Mouse (Mus musculus): ENCODE data around the gene Nup210. TPM values are rescaled to one million over a fixed set of nuclear protein-coding genes. Genes with fewer than 3 reads are reported as not detected.

Nup210 gene
- polyA plus RNA-seq, 1 experiment = not detected

GRCm38 (mm10) chr6:90987561-90988298 is 128.9 kb downstream of the Nup210 start:
- Histone ChIP-seq H3K4me1 (ENCODE audit: control insufficient read depth, insufficient read depth, low read length) (peaks cover 13% of the 10 kb centered on the region), H3K27ac (ENCODE audit: insufficient read depth, low read depth, low read length) (no peak overlapping the region), H3K4me3 (ENCODE audit: insufficient read depth, low read depth, low read length) (peak overlapping the region; percentile 72)
- under 1% methylated on average over 76 of the region's 76 CpGs for WGBS
- TF ChIP-seq POLR2A (IDR thresholded peaks at IDR 0.05; ENCODE audit: insufficient read depth, low read depth, low read length) (0 out of 2 replicates have a peak, but pooled peaks have one; percentile 9), CTCF (IDR thresholded peaks at IDR 0.05; ENCODE audit: insufficient read depth, low read depth, low read length) (no peak)

GRCm38 (mm10) chr6:90984101-90984500 is 132.5 kb downstream of the Nup210 start:
- WGBS = 53% methylated on average over 3 of the region's 3 CpGs
- Histone ChIP-seq H3K27ac (ENCODE audit: insufficient read depth, low read depth, low read length) (no peak overlapping the region), H3K4me1 (ENCODE audit: control insufficient read depth, insufficient read depth, low read length) (peaks cover 13% of the 10 kb centered on the region), H3K4me3 (ENCODE audit: insufficient read depth, low read depth, low read length) (no peak overlapping the region)
- no peak for TF ChIP-seq CTCF (IDR thresholded peaks at IDR 0.05; ENCODE audit: insufficient read depth, low read depth, low read length)
- no peak for TF ChIP-seq POLR2A (IDR thresholded peaks at IDR 0.05; ENCODE audit: insufficient read depth, low read depth, low read length)

GRCm38 (mm10) chr6:90974279-90974678 is 142.3 kb downstream of the Nup210 start:
- Histone ChIP-seq H3K4me3 (ENCODE audit: insufficient read depth, low read depth, low read length) (no peak overlapping the region), H3K4me1 (ENCODE audit: control insufficient read depth, insufficient read depth, low read length) (no peaks in the 10 kb centered on the region), H3K27ac (ENCODE audit: insufficient read depth, low read depth, low read length) (no peak overlapping the region)
- WGBS = 82% methylated on average over 2 of the region's 2 CpGs
- TF ChIP-seq POLR2A (IDR thresholded peaks at IDR 0.05; ENCODE audit: insufficient read depth, low read depth, low read length) = no peak
- TF ChIP-seq CTCF (IDR thresholded peaks at IDR 0.05; ENCODE audit: insufficient read depth, low read depth, low read length) = no peak

GRCm38 (mm10) chr6:90969341-90969871 is 147.2 kb downstream of the Nup210 start:
- WGBS = 35% methylated on average over 2 of the region's 2 CpGs
- H3K27ac ChIP-seq (ENCODE audit: insufficient read depth, low read depth, low read length) = no peak overlapping the region
- no peak for TF ChIP-seq CTCF (IDR thresholded peaks at IDR 0.05; ENCODE audit: insufficient read depth, low read depth, low read length)
- TF ChIP-seq POLR2A (IDR thresholded peaks at IDR 0.05; ENCODE audit: insufficient read depth, low read depth, low read length) = no peak

More at GRCm38 (mm10) chr6:90969341-90969871, 147.2 kb downstream of the Nup210 start:
- H3K4me3 ChIP-seq (ENCODE audit: insufficient read depth, low read depth, low read length) = no peak overlapping the region
- no peaks in the 10 kb centered on the region for H3K4me1 ChIP-seq (ENCODE audit: control insufficient read depth, insufficient read depth, low read length)

Other genes starting within 250 kb of the Nup210 start
- gene Iqsec1, start 128.1 kb downstream of the Nup210 start, polyA plus RNA-seq (2012; ENCODE audit: insufficient read depth, insufficient read length, low replicate concordance, missing spikeins) = not detected in 2 replicates
- not detected in 2 replicates for gene Hdac11, start 39.8 kb upstream of the Nup210 start, polyA plus RNA-seq (2012; ENCODE audit: insufficient read depth, insufficient read length, low replicate concordance, missing spikeins)
- not detected in 2 replicates for gene Fbln2, start 95.6 kb upstream of the Nup210 start, polyA plus RNA-seq (2012; ENCODE audit: insufficient read depth, insufficient read length, low replicate concordance, missing spikeins)

All from olfactory bulb, adult 2 months (tissue).